Mouse (Mus musculus): ENCODE data around the gene Tmprss11f.
"Not testable (repeated sequence)": the region's sequence is repeated elsewhere in the genome, so short reads cannot be mapped to it uniquely, and the experiment has no call there.

Gene Tmprss11f

GRCm38 (mm10) chr5:86632324-86632723 is at the start of gene Tmprss11f:
Tmprss11f (minus strand) TSS chr5:86632424.
- no peak for DNase-seq

DNA sequence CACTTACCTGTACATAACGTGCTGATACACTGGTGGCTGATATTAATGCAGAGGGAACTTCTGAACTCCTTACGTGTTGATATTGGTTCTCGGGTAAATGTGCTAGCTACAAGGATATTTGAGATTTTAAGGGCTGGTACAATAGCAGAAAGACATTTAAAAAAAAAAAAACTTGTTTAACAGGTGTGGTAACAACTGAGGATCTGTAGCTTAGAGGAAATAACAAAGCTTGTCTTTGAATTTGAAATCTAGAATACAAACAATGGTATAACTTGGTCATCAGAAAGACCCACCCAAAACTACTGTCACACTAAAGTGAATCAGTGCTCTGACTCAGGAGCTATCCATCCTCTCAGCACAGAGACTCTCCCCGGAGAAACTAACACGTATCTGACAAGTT is 44.0 kb upstream of the Tmprss11f start, which contains the start of gene Tmprss11b:
Gene Tmprss11b, minus strand, starts transcription at position 101 of the 400 bp plus-strand sequence.
- no peak for DNase-seq

GRCm38 (mm10) chr5:86649185-86649584 is 17.0 kb upstream of the Tmprss11f start:
- not testable (repeated sequence) for DNase-seq

- DNase-seq, result no peak
Observed at GRCm38 (mm10) chr5:86640795-86641194, 8.6 kb upstream of the Tmprss11f start.

DNA sequence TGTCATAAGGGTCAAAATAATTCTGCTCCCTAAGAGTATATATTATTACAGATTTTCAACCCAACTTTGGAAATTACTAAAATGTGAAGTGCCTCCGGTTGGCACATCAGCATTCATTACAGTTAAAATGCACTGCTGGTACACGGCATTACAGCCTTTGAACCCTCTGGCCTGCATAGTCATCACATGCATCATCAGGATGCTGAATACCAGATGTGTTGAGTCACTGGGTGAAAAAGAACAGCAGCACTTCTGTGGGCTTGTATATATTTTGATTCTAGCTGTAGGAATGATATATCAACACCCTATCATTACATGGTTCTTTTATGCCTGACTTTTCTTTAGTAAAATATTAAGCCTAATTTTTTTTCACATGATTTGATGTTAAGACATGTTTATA is 1.5 kb downstream of the Tmprss11f start:
- DNase-seq, result no peak

GRCm38 (mm10) chr5:86621778-86622177 is 10.4 kb downstream of the Tmprss11f start:
- no peak for DNase-seq

- DNase-seq, result no peak
Observed at GRCm38 (mm10) chr5:86585896-86586295, 46.3 kb downstream of the Tmprss11f start.

DNA sequence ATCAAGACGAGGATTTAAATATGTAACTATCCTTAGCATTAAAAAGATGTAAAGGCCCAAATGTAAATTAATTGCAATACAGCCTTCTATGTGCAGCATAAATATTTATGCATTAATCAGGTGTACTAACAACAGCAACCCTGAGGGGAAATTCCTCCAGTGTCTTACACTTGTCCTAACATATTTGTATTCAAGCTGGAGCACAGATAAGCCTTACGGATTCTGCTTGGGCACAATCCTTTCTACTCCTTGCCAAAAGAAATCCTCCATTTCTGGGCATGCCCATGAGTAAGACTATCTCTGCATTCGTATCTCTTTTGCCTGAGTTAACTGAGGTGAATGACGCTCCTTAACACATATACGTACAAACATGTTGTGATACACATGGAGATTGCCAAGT is 49.6 kb downstream of the Tmprss11f start:
- no peak for DNase-seq

- no peak for DNase-seq
Observed at GRCm38 (mm10) chr5:86581998-86582397, 50.2 kb downstream of the Tmprss11f start.

DNA sequence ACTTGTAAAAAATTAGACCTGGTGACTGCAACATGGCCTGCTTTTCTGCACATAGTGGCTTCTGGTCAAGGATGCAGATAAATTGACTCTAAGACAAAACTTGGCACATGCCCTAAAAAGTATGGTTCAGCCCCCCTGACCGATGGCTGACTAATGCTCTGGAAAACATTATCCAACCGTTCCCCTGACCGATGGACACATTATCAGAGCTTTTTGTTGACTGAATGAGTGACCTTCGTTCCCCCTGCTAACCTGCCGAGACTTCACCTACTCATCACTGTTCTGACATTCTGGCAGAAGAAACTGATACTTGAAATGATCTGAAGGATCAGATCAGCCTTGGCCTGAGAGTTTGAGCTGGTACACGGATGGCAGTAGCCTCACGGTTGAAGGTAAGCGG is 53.5 kb downstream of the Tmprss11f start:
- not testable (repeated sequence) for DNase-seq

DNA sequence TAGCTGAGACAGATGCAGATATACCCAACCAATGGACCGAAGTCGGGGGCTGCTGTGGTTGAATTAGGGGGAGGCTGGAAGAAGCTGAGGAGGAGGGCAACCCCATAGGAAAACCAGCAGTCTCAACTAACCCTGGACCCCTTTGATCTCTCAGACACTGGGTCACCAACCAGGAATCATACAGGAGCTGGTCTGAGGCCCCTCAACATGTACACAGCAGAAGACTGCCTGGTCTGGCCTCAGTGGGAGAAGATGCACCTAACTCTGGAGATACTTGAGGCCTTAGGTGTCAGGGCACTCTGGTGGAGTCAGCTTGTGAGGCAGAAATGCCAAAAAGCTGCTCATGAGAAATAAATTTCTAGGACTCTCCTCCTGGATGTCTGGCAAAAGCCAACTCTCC is 85.5 kb downstream of the Tmprss11f start:
- DNase-seq, result no peak

DNA sequence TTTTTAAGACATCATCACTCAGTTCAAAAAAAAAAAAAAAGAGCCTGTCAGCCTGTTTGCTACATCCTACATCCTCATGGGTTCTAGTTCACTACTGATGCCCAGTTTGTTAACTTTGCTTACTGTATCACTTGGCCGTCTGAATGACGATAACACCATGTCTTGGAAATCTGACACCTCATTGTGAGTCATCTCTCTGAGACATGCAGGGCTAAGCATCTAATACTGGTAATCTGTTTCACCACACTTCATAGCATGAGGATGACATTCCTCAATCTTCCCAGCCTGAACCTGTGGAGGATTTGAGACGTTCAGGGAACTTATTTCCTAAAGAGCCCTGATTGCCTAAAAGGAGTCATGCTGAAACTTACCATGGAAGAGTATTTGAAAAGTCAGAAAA is 91.6 kb downstream of the Tmprss11f start:
- DNase-seq, result no peak

DNA sequence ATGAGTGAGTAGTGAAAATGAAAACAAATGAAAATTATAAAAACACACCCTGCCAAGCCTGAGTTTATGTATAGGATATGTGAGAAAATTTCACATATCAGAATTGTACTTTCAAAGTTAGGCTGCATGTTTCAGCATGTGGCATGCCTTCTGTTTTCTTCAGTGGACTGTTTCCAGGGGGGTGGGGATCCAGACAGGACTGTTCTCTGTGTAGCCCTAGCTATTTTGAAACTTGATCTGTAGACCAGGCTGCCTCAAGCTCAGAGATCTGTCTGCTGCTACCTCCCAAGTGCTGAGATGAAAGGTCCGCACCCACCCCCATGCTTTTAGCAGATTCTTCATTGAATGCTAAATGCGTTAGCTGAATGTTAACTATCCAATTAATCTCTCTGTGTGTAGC is 103.5 kb downstream of the Tmprss11f start:
- no peak for DNase-seq

- no peak for DNase-seq
Observed at GRCm38 (mm10) chr5:86518500-86518899, 113.7 kb downstream of the Tmprss11f start, which contains the start of gene Tmprss11g. Tmprss11g (minus strand) TSS chr5:86518600.

DNA sequence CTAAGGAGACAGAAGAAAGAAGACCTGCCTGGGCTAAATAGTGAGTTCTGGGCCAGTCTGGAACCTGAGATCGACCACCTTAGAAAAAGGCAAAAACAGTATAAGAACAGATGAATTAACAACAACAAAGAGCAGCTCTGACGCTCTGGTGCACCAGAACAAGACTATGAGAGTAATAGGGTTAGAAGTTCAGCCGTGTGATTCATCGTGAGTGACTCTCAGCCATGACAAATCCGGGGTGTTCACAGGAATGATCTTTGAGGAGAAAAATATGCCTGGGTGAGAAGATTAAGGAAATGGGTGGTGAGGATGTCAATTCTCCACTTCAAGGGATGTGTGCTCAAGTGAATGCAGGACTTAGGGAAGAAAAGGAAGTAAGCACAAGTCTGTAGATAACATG is 120.7 kb downstream of the Tmprss11f start:
- DNase-seq, result no peak

- DNase-seq, result peak; percentile 18
Observed at GRCm38 (mm10) chr5:86493453-86493852, 138.8 kb downstream of the Tmprss11f start.

GRCm38 (mm10) chr5:86482562-86482961 is 149.7 kb downstream of the Tmprss11f start:
- no peak for DNase-seq

GRCm38 (mm10) chr5:86482031-86482430 is 150.2 kb downstream of the Tmprss11f start:
- DNase-seq, result no peak

- DNase-seq, result no peak
Observed at GRCm38 (mm10) chr5:86473859-86474258, 158.4 kb downstream of the Tmprss11f start.

Data from cerebellum, adult 11-12 months (tissue).